Mouse (Mus musculus) lung, postnatal 25 days (tissue): ENCODE results near the gene Myh6.
"Not testable (repeated sequence)": the region's sequence is repeated elsewhere in the genome, so short reads cannot be mapped to it uniquely, and the experiment has no call there.

Source experiments
- DNase-seq: peaks from one replicate; pipeline ENCODE4 v3.0.0; 2022; ENCODE audit warnings: low spot score

Gene Myh6

DNA sequence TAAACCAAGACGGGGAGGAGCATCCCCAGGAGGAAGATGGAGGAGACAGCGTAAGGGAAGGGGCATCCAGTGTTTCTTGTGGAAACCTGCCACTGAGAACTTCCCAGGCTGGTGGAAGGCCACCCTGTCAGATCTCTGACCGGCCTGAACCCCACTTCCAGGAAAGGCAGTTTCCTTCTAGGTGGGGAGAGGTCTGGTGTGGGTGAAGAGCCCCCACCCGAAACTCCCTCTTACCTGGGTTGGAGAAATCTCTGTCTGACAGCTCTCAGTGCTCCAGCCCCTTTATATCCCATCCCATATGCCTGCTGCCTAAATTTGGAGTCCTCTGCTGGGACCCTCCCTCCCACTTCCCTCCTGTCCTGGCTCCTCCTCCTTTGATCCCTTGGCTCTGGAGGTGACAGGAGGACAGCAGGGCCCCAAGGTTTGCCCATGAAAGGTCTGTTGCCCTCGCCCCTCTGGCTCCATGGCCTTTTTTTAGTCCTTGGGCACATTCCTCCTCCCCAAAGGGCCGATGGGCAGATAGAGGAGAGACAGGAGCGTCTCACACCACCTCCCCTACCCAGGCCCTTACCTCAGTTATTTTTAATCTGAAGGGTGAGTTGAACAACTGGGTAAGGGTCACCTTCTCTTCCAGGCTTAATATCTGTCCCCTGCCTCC is at the start of gene Myh6:
Myh6 (minus strand) TSS at position 608 of the 658 bp plus-strand sequence.
- no peak for DNase-seq

DNA sequence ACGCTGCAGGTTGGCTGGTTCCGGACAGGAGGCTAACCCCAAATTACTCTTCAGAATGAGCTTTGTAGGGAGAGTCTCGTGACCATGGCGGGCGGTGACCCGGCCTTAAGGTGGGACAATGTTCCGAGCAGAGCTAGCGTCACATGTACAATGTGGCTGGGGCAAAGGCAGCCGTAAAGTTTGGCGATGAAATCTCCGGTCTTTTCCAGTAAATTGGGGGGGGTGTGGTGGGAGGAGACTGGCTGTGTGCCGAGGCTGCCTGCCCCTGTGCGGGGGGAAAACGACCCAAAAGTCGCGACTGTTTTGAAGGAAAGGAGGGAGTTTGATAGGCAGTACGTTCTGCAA is 49.0 kb upstream of the Myh6 start:
- DNase-seq: no peak

DNA sequence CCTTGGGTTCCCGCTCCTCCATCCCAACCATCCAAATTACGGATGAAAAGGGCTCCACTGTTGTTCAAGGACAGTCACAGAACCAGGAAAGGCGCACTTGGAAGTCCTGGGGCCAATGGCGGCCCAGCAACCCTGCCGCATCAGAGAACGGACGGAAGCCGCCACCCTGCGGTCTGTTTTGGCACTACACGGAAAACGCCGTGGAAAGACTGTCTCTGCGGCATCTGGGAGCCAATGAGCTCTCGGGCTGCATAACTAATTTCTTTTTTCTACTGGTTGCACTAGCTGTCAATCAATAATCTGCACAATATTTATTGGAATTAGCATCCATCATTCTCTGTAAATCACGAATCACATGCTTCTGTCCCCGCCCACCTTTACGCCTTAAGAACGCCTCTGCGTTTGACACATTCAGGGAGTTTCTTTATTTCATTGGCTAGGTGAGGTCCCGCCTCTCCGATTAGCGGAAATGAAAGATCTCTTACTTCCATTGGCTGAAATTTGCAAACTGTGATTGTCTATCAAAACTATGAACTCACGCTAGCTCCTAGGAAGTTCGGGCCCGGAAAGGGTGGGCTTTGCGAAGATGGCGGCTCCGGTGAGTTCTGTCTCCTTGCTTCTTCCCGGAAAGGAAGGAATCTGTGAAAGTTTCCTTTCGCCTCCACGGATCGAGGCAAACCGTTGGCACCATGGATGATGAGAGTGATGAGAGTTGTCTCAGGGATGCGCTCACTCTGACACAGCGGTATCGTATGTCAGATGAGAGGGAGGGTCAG is 48.5 kb upstream of the Myh6 start, which contains the start of gene Ngdn:
Ngdn (plus strand) TSS at position 464 of the 776 bp plus-strand sequence.
- DNase-seq: peak; percentile 100

DNA sequence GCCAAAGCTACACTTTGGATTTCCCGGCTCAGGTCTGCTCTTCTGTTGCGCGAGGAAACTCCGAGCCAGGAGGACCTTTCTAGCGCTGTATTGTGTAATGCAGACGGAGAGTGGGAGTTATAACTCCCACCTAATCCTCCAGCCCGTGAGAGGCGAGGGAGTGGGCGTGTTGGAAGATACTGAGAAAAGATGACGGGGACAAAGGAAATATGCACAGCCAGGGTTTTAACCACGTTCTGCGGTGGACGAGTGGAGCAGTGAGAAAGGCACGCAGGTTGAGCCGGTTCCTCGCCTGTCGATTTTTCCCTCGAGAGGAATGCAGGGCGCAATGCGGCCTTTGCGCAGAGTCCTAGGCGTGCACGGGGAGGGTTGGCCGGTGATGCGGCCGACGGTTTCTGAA is 47.9 kb upstream of the Myh6 start:
- peak; percentile 56 for DNase-seq

DNA sequence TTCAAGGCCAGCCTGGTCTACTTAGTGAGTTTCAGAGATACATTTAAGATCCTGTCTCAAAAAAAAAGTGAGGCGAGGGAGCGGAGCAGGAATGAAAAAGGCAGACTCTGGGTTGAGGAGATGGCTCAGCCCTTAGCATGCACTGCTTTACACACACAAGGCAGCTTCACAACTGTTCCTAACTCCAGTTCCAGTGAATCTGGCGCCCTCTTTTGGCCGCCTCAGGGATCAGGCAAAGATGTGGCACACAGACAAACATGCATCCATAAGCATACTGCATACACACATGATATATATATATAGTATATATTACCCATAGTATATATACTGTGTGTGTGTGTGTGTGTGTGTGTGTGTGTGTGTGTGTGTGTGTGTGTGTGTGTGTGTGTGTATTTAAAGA is 44.4 kb upstream of the Myh6 start:
- no peak for DNase-seq

DNA sequence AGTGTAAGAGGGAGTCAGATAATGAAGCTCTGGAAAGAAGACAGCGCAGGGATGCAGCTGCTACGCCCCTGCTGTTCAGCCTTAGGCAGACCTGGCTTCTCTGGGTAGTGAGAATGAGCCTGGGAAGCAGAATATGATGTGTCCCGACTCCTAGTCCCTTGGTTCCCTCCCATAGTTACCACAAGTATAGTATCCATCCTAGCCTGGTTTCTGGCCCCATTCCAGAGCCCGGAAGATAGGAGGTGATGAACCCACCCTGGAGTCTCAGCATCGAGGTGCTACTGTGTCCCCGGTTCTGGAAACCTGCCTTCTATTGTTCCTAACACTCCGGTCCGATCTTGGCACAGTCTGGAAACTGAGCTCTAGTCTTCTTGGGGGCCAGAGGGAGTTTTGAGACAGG is 41.7 kb upstream of the Myh6 start:
- DNase-seq: no peak

DNA sequence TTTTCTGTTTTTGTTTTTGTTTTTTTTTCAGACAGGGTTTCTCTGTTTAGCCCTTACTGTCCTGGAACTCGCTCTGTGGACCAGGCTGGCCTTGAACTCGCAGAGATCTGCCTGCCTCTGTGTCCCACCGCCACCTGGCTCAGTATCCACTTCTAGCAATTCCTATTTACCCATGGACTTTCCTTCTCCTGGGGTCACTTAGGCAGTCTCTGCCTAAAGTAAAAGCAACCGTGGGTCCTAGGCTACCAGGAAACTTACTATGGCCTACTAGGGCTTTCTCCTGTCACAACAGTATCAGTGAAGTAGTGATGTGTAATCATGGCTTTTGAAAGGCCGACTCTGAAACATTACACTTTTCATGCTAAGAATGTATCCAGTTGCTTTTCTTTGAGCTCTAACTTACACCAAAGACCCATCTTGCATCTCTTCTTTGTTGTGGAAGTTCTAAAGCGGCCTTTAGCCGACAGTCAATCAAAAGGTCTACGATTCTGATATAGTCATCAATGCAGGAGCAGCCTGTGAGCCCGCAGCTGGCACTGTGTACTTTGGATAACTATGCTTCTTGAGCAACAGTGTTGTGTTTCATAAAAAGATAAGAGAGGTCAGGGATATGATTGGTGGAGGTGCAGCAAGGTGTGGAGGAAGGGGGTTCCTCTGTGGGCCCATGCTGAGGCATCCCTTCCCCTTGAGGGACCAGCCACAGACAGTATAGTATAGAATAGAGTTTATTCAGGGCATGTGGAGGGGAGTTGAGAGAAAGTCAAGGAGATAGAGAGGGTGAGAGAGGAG is 40.6 kb upstream of the Myh6 start:
- DNase-seq: no peak

DNA sequence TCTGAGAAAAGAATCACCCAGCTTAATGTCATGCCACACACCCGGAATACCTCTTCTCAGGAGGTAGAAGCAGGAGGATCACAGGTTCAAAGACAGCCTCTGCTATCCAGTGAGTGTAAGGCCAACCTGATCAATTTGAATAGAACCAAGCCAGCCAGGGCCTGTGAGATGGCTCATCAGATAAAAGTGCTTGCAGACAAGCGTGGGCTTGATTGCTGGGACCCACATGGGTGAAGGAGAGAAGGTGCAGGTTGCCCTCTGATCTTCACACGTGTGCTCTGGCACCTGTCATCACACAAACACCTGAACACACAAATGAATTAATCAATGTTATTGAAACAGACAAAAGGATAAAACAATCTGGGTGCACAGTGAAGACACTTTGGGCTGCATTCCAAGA is 39.8 kb upstream of the Myh6 start:
- no peak for DNase-seq

DNA sequence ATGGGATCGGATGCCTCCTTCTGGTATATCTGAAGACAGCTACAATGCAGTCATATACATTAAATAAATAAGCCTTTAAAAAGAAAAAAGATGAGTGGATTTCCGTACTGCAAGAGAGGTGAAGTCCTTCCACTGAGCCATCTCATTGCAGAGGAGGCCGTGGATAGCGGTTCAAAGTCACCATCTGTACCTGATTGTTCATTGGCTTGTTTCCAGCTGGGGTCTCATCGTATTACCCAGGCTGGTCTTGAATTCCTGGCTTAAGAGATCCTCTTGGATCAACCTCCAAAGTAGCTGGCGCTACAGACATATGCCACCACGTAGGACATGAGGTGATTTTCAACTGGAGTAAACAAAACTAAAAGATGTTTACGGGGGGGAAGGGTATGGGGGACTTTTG is 39.2 kb upstream of the Myh6 start:
- no peak for DNase-seq

DNA sequence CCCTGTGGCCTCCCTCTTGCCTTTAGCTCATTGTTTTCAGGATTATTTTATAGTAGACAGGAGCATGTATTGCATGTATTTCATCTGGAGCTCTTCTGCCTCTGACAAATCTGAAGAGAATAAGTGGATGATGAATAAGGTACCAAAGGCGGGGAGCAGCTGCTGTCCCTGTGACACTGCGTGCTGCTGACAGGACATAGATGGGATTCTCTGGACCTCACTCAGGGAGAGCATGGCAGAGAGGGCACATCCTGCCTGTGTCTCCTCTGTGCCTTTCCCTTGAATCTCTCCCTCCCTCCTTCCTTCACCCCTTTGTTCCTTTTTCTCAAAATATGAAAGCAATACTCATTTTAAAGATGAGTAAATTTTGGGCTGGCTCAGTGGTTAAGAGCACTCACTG is 38.8 kb upstream of the Myh6 start:
- DNase-seq: no peak

DNA sequence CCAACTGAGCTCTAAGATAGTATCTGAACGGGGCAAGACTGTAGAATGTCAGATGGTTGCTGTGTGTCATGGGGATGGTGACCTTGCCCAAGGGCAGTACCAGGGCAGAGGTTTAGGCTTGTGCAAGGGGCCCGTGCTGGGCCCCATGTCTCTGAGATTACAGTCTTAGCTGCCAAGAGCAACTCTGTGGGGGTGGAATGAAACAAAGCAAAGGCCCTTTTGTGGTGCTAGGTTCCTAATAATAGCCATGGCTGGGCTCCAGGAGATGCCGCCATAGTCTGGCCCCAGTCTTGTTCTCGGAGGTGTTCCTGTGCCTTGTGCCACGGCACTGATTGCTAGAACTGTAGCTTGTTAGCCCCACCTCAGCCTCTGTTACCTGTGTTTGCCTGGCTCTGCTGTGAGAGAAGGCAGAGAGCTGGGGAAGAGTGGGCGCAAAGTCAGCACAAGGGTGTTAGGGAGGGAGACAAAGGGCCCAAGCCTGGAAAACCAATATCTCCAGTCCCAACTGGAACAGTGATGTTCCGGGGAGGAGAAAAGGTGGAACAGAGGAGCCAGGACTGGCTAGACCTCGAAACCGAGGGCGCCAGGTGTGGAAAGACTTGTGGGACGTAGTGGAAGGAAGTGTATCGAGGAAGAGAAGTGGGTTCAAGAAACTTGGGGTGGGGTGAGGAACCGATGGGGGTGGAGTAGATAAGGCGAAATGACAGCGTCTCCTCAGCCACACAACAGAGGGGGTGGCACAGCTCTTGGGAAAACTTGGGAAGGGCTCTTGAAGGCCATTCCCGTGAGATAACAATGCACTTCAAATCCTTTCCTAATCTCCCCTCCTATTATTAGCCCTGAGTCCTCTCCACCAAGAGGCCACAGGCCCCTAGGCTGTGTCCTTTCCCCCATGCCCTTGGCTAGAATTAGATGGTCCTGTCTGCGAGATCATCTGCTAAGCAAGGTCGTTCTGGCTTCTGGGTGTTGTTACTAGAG is 37.4 kb upstream of the Myh6 start:
- DNase-seq: peak; percentile 32

DNA sequence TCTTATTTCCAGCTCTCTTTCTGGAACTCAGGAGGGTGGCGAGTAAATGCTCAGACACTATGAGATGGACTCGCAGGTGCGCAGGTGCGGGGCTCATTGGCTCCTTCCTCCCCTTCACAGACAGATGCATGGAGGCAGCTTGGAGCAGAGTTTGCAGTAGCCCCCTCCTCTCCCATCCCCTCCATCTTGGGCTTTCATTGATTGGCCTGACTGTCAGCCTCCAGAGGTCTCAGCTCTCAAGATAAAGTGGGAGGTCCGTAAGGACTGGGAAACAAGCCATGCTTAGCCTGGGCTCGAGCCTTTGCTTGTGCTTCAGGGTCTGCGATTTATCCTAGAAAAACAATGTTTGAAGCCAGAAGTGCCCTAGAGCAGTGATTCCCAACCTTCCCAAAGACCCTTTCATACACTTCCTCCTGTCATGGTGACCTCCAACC is 36.0 kb upstream of the Myh6 start:
- DNase-seq: no peak

DNA sequence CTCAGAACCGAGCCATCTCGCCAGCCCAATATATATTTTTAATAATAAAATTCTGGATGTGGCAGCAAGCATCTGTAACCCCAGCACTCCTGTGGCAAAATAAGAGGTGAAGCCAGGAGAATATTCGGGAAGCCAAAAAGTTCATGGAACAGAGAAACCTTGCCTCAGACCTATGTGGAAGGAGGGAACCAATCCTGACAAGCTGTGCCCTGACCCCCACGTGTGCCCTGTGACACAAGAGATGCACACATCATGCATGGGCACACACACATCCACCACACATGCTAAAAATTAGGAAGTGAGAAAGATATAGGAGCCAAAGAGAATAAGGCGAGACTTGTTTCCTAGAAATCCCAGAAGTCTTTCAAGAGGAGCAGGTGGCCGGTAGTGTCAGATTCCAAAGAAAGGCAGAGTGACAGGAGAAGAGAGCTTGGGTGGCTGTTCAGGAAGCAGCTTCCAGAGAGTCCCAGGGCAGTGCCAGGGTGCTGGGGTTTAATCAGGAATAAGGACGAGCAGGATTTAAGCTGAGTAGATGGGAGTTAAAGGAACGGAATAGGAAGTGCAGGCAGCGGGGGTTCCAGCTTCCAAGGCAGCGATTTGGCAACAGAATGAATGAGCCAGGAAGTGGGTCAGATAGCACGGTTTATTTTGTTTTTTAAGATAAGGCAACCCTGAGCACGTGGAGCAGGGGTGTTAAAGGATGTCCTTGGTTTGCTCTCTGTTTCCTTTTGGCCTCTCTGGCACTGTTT is 35.4 kb upstream of the Myh6 start:
- DNase-seq: no peak

DNA sequence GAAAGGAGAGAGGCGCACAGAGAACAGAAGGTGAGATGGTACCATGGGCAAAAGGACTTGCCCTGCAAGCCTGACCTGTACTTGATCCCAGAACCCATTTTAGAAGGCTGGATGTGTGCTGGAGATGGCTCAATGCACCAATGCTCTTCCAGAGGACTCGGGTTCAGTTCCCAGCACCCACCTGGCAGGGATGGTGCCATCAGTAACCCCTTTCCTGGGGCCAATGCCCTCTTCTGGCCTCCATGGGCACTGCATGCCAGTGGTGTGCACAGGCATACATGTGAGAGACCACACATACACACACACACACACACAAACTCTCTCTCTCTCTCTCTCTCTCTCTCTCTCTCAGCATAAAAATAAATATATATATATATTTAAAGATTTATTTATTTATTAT is 34.7 kb upstream of the Myh6 start:
- DNase-seq: no peak

DNA sequence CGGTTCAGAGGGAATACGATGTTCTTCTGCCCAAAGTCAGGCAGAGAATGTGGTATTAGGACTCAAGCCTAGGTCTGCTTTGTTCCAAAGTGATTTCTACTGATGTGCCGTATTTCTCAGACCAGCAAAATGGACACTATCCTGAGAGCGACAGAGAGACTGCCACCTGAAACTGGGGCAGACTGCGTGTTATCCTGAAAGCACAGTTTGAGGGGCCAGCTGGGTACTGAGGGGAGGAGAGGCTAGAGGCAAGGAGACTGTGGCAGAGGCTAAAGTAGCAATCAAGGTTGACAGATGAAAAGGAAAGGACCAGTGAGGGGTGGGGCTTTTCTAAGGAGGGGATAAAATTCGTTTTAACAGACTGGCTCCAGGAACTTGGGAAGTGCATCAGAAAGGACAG is 34.1 kb upstream of the Myh6 start:
- no peak for DNase-seq

DNA sequence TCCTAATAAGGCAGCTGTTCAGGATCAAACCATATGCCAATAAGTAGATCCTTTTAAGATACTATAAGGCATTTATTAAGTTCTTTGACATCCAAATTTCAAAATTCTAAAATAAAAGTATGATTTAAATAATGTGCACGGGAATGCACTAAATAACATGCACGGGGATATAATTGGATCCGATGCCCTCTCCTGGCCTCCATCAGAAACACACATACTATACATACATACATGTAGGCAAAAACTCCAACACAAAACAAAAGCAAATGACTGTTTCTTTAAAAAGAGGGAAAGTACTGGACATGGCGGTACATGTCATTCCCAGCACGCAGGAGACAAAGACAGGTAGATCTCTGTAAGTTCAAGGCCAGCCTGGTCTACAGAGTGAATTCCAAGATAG is 33.1 kb upstream of the Myh6 start:
- DNase-seq: not testable (repeated sequence)

DNA sequence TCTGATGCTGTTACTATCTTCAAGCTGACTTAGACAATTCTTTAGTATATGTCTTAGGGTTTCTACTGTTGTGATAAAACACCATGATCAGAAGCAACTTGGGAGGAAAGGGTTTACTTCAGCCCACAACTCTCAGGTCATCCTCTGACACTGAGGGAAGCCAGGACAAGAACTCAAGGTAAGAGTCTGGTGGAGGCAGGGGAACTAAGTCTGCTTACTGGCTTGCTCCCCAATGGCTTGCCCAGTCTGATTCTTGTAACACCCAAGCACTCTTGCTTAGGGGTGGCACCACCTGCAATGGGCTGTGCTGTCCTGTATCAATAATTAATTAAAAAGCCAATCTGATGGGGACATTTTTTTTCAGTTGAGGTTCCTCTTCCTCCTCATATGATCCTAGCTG is 32.0 kb upstream of the Myh6 start:
- DNase-seq: no peak

DNA sequence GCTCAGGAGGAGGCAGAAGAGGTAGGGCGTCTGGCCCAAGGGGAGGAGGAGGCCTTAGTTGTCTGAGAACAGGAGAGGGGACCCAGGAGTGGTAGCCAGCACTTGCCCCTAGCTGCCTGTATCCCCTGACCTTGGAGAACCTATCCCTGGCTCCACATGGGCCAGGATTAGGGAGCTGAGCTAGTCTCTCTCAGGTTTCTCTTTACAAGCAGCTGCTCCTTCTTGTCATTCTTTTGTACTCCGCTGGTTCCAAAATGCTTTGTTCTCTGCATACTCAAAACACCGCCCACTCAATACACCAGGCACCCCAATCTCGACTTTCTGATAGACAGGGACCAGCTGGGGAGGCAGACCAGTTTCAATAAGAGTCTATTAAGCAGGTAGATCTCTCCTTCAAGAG is 30.6 kb upstream of the Myh6 start:
- no peak for DNase-seq

DNA sequence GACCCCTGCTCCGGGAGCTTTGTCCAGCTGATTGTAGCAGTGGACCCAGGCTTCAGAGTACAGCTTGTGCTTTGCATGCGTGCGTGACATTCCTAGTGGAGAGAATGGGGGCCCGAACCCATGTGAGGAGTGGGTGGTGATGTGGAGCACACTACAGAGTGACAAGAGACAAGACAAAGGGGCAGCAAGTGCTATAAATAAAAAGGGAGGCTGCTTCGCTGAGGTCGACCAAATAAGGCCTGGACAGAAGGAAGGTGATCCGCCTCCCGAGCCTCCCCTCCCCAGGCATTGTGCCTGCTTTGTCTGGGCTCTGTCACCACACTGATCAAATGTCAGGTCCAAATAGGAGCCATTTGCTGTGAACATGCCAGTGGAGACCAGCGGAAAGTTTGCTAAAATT is 30.1 kb upstream of the Myh6 start:
- DNase-seq: no peak

DNA sequence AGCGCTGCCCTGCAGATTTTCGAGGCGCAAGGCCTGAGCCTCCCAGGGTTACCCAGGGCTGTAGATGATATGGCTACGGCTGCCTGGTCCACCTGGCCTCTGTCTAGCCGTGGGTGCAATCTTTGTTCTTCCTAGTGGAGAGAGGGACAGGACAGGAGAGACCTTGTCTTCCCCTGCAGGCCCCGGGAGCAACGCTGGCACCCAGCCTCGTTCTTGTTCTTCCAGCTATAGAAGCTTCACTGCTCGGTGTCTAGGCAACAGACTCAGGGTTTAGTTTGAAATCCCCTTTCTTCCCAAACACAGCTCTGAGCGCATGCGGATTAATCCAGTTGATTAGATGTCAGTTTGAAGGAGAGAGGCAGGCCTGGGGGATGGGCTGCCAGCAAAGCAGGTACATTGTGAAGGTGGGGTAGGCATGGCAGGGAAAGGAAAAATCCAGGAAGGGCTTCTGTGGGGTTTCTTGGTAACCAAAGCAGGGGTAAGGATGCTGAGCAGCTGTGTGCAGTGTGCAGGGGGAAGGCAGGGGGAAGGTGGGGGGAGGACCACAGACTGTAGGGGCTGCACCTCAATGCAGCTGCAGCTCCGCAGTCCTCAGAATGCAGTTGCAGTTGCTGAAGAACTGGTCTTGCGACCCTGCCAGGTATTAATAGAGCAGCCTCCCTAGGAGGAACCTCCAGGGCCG is 28.9 kb upstream of the Myh6 start:
- no peak for DNase-seq

DNA sequence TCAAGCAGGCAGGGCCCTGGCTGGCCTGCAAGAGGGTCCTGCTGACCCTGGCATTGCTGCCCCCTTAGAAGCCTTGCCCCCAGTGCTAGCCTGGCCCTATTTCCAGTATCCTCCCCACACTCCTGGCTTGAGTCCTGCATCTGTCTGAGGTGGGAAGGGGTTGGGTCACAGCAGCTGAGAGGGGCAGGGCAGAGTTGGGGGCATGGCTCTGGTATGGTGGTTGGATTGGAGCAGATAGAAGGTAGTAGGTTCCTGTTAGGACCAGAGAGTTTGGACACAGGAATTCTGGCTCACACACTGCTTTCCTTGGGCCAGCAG is 28.1 kb upstream of the Myh6 start:
- no peak for DNase-seq
